Mouse (Mus musculus): ENCODE measurements around the gene Pagr1b.

The Pagr1b gene

GRCm38 (mm10) chr7:126996449-126996848, 19.8 kb downstream of the Pagr1b start:
- DNase-seq (ENCODE audit: low spot score) = no peak

- DNase-seq (ENCODE audit: low spot score) = no peak
Measured at GRCm38 (mm10) chr7:126988816-126989215, 27.5 kb downstream of the Pagr1b start.

GRCm38 (mm10) chr7:126986319-126986718, 30.0 kb downstream of the Pagr1b start:
- DNase-seq (ENCODE audit: low spot score) = peak; percentile 58

- DNase-seq (ENCODE audit: low spot score) = no peak
Measured at GRCm38 (mm10) chr7:126984667-126985444, 31.4 kb downstream of the Pagr1b start.

GRCm38 (mm10) chr7:126983113-126983512, 33.2 kb downstream of the Pagr1b start:
- no peak for DNase-seq (ENCODE audit: low spot score)

GRCm38 (mm10) chr7:126982054-126982453, 34.2 kb downstream of the Pagr1b start:
- no peak for DNase-seq (ENCODE audit: low spot score)

- no peak for DNase-seq (ENCODE audit: low spot score)
Measured at GRCm38 (mm10) chr7:126981601-126982000, 34.7 kb downstream of the Pagr1b start.

GRCm38 (mm10) chr7:126978841-126979240, 37.4 kb downstream of the Pagr1b start:
- no peak for DNase-seq (ENCODE audit: low spot score)

GRCm38 (mm10) chr7:126976878-126977459, 39.3 kb downstream of the Pagr1b start:
- DNase-seq (ENCODE audit: low spot score) = no peak

- peak; percentile 98 for DNase-seq (ENCODE audit: low spot score)
Measured at GRCm38 (mm10) chr7:126975950-126976866, 40.1 kb downstream of the Pagr1b start, which contains the start of gene Cdiptos. Gene Cdiptos, minus strand, starts transcription at chr7:126976098.

GRCm38 (mm10) chr7:126975893-126975949, 40.6 kb downstream of the Pagr1b start, which contains the start of gene Cdipt:
Gene Cdipt, plus strand, starts transcription at chr7:126975914.
- no peak for DNase-seq (ENCODE audit: low spot score)

- DNase-seq (ENCODE audit: low spot score) = no peak
Measured at GRCm38 (mm10) chr7:126975493-126975892, 40.8 kb downstream of the Pagr1b start.

- no peak for DNase-seq (ENCODE audit: low spot score)
Measured at GRCm38 (mm10) chr7:126967361-126967760, 48.9 kb downstream of the Pagr1b start.

GRCm38 (mm10) chr7:126965568-126965967, 50.7 kb downstream of the Pagr1b start:
- DNase-seq (ENCODE audit: low spot score) = no peak

GRCm38 (mm10) chr7:126963548-126964286, 52.6 kb downstream of the Pagr1b start:
- DNase-seq (ENCODE audit: low spot score) = peak; percentile 49

GRCm38 (mm10) chr7:126961965-126962364, 54.3 kb downstream of the Pagr1b start:
- DNase-seq (ENCODE audit: low spot score) = no peak

- DNase-seq (ENCODE audit: low spot score) = no peak
Measured at GRCm38 (mm10) chr7:126961095-126961494, 55.2 kb downstream of the Pagr1b start.

- DNase-seq (ENCODE audit: low spot score) = no peak
Measured at GRCm38 (mm10) chr7:126959780-126960179, 56.5 kb downstream of the Pagr1b start.

- no peak for DNase-seq (ENCODE audit: low spot score)
Measured at GRCm38 (mm10) chr7:126955125-126955524, 61.2 kb downstream of the Pagr1b start.

GRCm38 (mm10) chr7:126952646-126953045, 63.6 kb downstream of the Pagr1b start:
- no peak for DNase-seq (ENCODE audit: low spot score)

GRCm38 (mm10) chr7:126951741-126952140, 64.5 kb downstream of the Pagr1b start:
- no peak for DNase-seq (ENCODE audit: low spot score)
